Mouse (Mus musculus): ENCODE data around the gene Rnf11. TPM values are rescaled to one million over a fixed set of nuclear protein-coding genes. Genes with fewer than 3 reads are reported as not detected.
A peak's percentile ranks its signal among the peaks of the same experiment; 100 is the strongest.

Rnf11 gene
- 65.5 and 67.3 TPM in 2 replicates for polyA plus RNA-seq (2015; fragmentation: Nextera tagmentation; extraction: Ambion mirVana)

GRCm38 (mm10) chr4:109484621-109485020 is at the start of gene Rnf11:
Gene Rnf11 (minus strand): TSS chr4:109484728.
- Histone ChIP-seq H3K36me3 (no peaks in the 10 kb centered on the region), H3K4me2 (no peak within 1 kb of the TSS), H3K4me1 (replicated peaks) (no peaks in the 10 kb centered on the region), H3K27ac (replicated peaks) (no peak within 1 kb of the TSS), H3K9me3 (no peaks in the 10 kb centered on the region), H3K4me3 (no peak within 1 kb of the TSS), H3K9ac (no peak within 1 kb of the TSS), H3K27me3 (no peaks in the 10 kb centered on the region)
- 89% methylated on average over 3 of the region's 3 CpGs for WGBS
- ATAC-seq (ENCODE audit: low FRiP score, low read depth) = no peak

- Histone ChIP-seq H3K4me3 (no peak within 1 kb of the TSS), H3K9ac (no peak within 1 kb of the TSS), H3K4me2 (peak within 1 kb of the TSS; percentile 24; the same call in 1 of the 2 replicates), H3K36me3 (no peaks in the 10 kb centered on the region), H3K27me3 (no peaks in the 10 kb centered on the region), H3K4me1 (replicated peaks) (no peaks in the 10 kb centered on the region), H3K27ac (replicated peaks) (no peak within 1 kb of the TSS), H3K9me3 (no peaks in the 10 kb centered on the region)
- WGBS = 100% methylated on average over 2 of the region's 2 CpGs
- ATAC-seq (ENCODE audit: low FRiP score, low read depth) = no peak
These were observed 46.6 kb upstream of the Rnf11 start, which contains the start of gene 4930522H14Rik for GRCm38 (mm10) chr4:109531111-109531510. Gene 4930522H14Rik (minus strand): TSS chr4:109531297.

GRCm38 (mm10) chr4:109530245-109530816 is 45.8 kb upstream of the Rnf11 start:
- WGBS = 36% methylated on average over 15 of the region's 15 CpGs
- H3K9ac ChIP-seq = no peak overlapping the region
- H3K4me1 ChIP-seq (replicated peaks) = no peaks in the 10 kb centered on the region
- no peak overlapping the region for H3K4me3 ChIP-seq
- H3K27me3 ChIP-seq = no peaks in the 10 kb centered on the region
- H3K36me3 ChIP-seq = no peaks in the 10 kb centered on the region
- H3K9me3 ChIP-seq = no peaks in the 10 kb centered on the region
- H3K4me2 ChIP-seq = peak overlapping the region; percentile 24; the same call in 1 of the 2 replicates
- ATAC-seq (ENCODE audit: low FRiP score, low read depth) = no peak
- no peak overlapping the region for H3K27ac ChIP-seq (replicated peaks)

DNA sequence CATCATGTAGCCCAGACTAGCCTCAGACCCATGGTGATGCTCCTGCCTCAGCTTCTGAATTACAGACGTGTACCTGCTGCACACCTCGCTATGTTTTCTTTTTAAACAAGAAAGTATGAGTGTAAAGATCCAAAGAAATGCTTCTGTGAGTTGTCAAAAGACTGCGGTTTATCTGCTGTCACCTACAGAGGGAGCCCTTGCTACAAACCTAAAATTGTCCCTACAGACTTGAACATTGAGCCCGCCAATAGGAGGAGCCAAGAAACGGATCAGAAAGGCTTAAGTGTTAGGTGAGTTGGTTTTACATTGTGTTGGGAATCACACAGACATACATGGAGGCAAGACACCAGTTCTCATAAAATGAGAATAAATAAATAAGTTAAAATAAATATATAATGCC is 20.4 kb upstream of the Rnf11 start:
- no peak overlapping the region for H3K4me3 ChIP-seq
- WGBS = 7% methylated on average over 5 of the region's 5 CpGs
- no peaks in the 10 kb centered on the region for H3K27me3 ChIP-seq
- H3K4me1 ChIP-seq (replicated peaks) = no peaks in the 10 kb centered on the region
- no peaks in the 10 kb centered on the region for H3K9me3 ChIP-seq
- no peak for ATAC-seq (ENCODE audit: low FRiP score, low read depth)
- H3K4me2 ChIP-seq = no peak overlapping the region
- no peak overlapping the region for H3K27ac ChIP-seq (replicated peaks)
- H3K36me3 ChIP-seq = no peaks in the 10 kb centered on the region
- H3K9ac ChIP-seq = no peak overlapping the region

GRCm38 (mm10) chr4:109498476-109498875 is 13.9 kb upstream of the Rnf11 start:
- no peak overlapping the region for H3K4me2 ChIP-seq
- no peaks in the 10 kb centered on the region for H3K36me3 ChIP-seq
- H3K27me3 ChIP-seq = no peaks in the 10 kb centered on the region
- H3K4me1 ChIP-seq (replicated peaks) = no peaks in the 10 kb centered on the region
- no peak overlapping the region for H3K9ac ChIP-seq
- no peak overlapping the region for H3K4me3 ChIP-seq
- H3K9me3 ChIP-seq = no peaks in the 10 kb centered on the region
- WGBS = 90% methylated on average over 11 of the region's 11 CpGs
- no peak overlapping the region for H3K27ac ChIP-seq (replicated peaks)
- no peak for ATAC-seq (ENCODE audit: low FRiP score, low read depth)

DNA sequence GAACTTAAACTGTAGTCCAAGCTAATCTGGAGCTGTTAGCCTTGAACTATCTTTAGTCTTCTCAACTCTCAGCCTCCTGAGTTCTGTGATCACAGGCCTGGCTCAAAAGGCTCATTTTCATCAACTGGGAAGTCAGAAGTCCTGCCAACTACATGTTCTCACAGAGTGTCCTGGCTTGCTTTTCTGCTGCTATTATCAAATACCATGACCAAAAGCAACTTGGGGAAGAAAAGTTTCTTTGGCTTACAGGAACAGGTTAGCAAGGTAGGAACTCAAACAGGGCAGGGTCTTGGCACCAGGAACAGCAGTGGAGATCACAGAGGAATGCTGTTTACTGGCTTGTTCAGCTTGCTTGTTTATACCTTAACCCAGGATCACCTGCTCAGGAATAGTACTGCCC is 9.1 kb upstream of the Rnf11 start:
- no peak for ATAC-seq (ENCODE audit: low FRiP score, low read depth)

DNA sequence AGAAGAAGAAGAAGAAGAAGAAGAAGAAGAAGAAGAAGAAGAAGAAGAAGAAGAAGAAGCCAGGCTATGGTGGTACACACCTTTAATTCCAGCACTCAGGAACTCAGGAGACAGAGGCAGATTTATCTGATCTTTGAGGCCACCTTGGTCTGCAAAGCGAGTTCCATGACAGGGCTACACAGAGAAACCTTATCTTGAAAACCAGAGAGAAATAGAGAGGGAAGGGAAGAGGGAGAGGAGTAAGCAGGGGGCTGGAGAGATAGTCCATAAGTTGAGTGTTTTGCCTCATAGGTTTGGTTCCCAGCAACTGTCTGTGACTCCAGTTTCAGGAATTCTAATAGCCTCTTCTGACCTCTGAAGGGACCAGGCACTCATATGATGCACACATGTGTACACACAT is 4.3 kb upstream of the Rnf11 start:
- Histone ChIP-seq H3K9me3 (no peaks in the 10 kb centered on the region), H3K4me3 (no peak overlapping the region), H3K4me2 (no peak overlapping the region), H3K36me3 (no peaks in the 10 kb centered on the region), H3K27me3 (no peaks in the 10 kb centered on the region), H3K4me1 (replicated peaks) (no peaks in the 10 kb centered on the region), H3K9ac (no peak overlapping the region), H3K27ac (replicated peaks) (no peak overlapping the region)
- WGBS = 73% methylated on average over 1 of the region's 1 CpGs
- ATAC-seq (ENCODE audit: low FRiP score, low read depth) = no peak

More for the DNA sequence above, 9.1 kb upstream of the Rnf11 start:
- Histone ChIP-seq H3K27ac (replicated peaks) (no peak overlapping the region), H3K27me3 (no peaks in the 10 kb centered on the region), H3K4me2 (no peak overlapping the region), H3K4me3 (no peak overlapping the region), H3K36me3 (no peaks in the 10 kb centered on the region), H3K9ac (no peak overlapping the region), H3K9me3 (no peaks in the 10 kb centered on the region), H3K4me1 (replicated peaks) (no peaks in the 10 kb centered on the region)

GRCm38 (mm10) chr4:109482701-109483100 is 1.8 kb downstream of the Rnf11 start:
- no peak overlapping the region for H3K9ac ChIP-seq
- no peaks in the 10 kb centered on the region for H3K4me1 ChIP-seq (replicated peaks)
- no peak for ATAC-seq (ENCODE audit: low FRiP score, low read depth)
- WGBS = 91% methylated on average over 1 of the region's 1 CpGs
- no peak overlapping the region for H3K4me2 ChIP-seq
- no peaks in the 10 kb centered on the region for H3K27me3 ChIP-seq
- no peak overlapping the region for H3K27ac ChIP-seq (replicated peaks)
- H3K4me3 ChIP-seq = no peak overlapping the region
- no peaks in the 10 kb centered on the region for H3K36me3 ChIP-seq
- no peaks in the 10 kb centered on the region for H3K9me3 ChIP-seq

GRCm38 (mm10) chr4:109481424-109481823 is 3.1 kb downstream of the Rnf11 start:
- no peak overlapping the region for H3K4me2 ChIP-seq
- H3K27me3 ChIP-seq = no peaks in the 10 kb centered on the region
- no peaks in the 10 kb centered on the region for H3K36me3 ChIP-seq
- no peaks in the 10 kb centered on the region for H3K4me1 ChIP-seq (replicated peaks)
- 84% methylated on average over 2 of the region's 2 CpGs for WGBS
- no peak for ATAC-seq (ENCODE audit: low FRiP score, low read depth)
- no peak overlapping the region for H3K27ac ChIP-seq (replicated peaks)
- no peak overlapping the region for H3K4me3 ChIP-seq
- H3K9ac ChIP-seq = no peak overlapping the region
- no peaks in the 10 kb centered on the region for H3K9me3 ChIP-seq

- Histone ChIP-seq H3K4me2 (no peak overlapping the region), H3K4me3 (no peak overlapping the region), H3K27ac (replicated peaks) (no peak overlapping the region), H3K27me3 (no peaks in the 10 kb centered on the region), H3K9ac (no peak overlapping the region), H3K9me3 (no peaks in the 10 kb centered on the region), H3K36me3 (0 out of 2 replicates have a peak, but pooled peaks cover 3% of the 10 kb centered on the region), H3K4me1 (replicated peaks) (peaks cover 19% of the 10 kb centered on the region)
- 92% methylated on average over 3 of the region's 3 CpGs for WGBS
- no peak for ATAC-seq (ENCODE audit: low FRiP score, low read depth)
These were observed 7.1 kb downstream of the Rnf11 start for GRCm38 (mm10) chr4:109477454-109477853.

DNA sequence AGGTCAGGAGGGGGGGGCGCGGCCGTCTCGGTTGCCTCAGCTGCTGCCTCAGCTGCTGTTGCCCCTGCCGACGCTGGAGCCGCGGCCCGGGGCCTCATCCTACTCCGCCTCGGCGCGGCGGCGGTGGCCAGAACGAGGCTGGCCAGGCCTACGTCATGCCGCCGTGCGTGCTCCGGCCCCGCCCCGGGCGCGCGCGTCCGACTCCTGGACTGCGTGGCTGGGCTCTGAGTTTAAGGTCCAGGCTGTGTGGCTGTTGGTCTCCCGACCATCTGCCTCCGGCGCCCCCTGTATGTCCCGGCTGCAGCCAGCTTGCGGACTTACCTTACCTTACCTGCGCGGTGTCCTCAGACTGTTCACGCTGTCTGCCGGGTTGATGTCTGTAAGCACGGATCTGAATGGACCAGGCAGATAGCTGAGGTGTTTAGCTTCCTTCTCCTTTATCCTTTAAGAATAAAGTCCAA is 7.9 kb downstream of the Rnf11 start:
- Histone ChIP-seq H3K9me3 (no peaks in the 10 kb centered on the region), H3K4me1 (replicated peaks) (peaks cover 19% of the 10 kb centered on the region), H3K27me3 (no peaks in the 10 kb centered on the region), H3K27ac (replicated peaks) (peak overlapping the region; percentile 93), H3K36me3 (0 out of 2 replicates have a peak, but pooled peaks cover 3% of the 10 kb centered on the region), H3K4me3 (peak overlapping the region; percentile 89), H3K9ac (peak overlapping the region; percentile 99), H3K4me2 (peak overlapping the region; percentile 63)
- under 1% methylated on average over 29 of the region's 39 CpGs for WGBS
- ATAC-seq (ENCODE audit: low FRiP score, low read depth) = peak; percentile 99

DNA sequence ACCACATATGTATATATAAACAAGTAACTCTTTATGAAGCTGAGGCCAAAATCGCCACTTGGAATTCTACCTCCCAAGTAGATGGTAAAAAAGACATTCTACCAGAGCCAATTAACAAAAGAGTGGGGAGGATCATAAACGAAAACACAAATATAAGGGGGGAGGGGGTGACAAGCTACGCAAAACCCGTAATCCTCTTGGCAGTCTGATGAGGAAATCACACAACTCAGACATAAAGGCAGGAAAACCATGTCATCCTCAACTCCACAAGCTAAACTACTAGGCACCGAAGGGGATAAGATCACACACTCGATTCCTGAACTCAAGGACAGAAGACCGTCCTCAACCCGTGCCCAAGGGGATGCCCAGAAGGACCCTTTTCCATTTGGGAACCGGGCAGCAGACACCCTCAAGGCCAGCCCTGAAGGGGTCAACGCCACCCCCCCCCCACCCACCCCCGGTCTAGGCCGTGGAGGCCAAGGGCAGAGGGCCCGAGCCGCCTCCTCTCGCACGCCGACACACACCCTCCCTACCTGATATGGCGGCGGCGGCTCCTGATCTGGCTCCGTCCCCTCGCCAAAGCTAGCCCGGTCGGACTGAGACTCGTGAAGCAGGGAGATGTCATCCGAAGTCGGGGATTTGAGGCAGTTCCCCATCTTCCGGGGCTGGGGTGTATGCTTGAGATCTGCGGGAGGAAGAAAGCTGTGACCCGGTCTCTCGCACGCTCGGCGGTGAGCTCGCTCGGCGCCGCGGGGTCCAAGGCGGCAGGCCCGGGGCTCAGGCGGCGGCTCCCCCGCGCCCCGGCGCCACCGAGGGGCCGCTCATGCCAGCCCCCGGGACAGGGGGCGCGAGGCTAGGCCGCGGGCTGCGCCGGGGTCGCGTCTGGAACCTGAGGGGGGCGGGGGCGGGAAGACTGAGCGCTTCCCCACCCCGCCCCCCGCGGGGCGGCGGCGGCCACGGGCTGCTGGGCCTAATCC is 8.7 kb downstream of the Rnf11 start:
- WGBS = under 1% methylated on average over 50 of the region's 68 CpGs

More for the DNA sequence above, 8.7 kb downstream of the Rnf11 start:
- Histone ChIP-seq H3K27me3 (no peaks in the 10 kb centered on the region), H3K4me1 (replicated peaks) (peaks cover 19% of the 10 kb centered on the region), H3K4me3 (peak overlapping the region; percentile 89), H3K27ac (replicated peaks) (peak overlapping the region; percentile 93), H3K36me3 (0 out of 2 replicates have a peak, but pooled peaks cover 3% of the 10 kb centered on the region), H3K4me2 (peak overlapping the region; percentile 63), H3K9ac (peak overlapping the region; percentile 99), H3K9me3 (no peaks in the 10 kb centered on the region)
- peak; percentile 79 for ATAC-seq (ENCODE audit: low FRiP score, low read depth)

Data from hindbrain, embryonic 15.5 days (tissue).